Mouse (Mus musculus) neural tube, embryonic 15.5 days (tissue): Measurements from ENCODE around the gene Ptprf. TPM values are rescaled to one million over a fixed set of nuclear protein-coding genes. Genes with fewer than 3 reads are reported as not detected.

Experiments
- ATAC-seq: fragments of 200-750 bp; cut with Nextera tagmentation; 2 replicates; pipeline ENCODE4 v1.8.0; 2017; ENCODE audit warnings: mild to moderate bottlenecking, moderate TSS enrichment, moderate library complexity; ENCODE audit not compliant: low FRiP score
- H3K27ac ChIP-seq: fragments of 300-500 bp; sonication (generic); replicated peaks from 2 replicates; pipeline ENCODE4 v1.5.1; 2015; ENCODE audit warnings: mild to moderate bottlenecking, inconsistent platforms
- H3K27me3 ChIP-seq: fragments of 300-500 bp; sonication (generic); replicated peaks from 2 replicates; pipeline ENCODE4 v1.6.1; 2015; ENCODE audit warnings: inconsistent platforms
- H3K36me3 ChIP-seq: fragments of 300-500 bp; sonication (generic); 2 replicates; pipeline ENCODE4 v1.6.1; 2015; ENCODE audit warnings: inconsistent platforms
- H3K4me1 ChIP-seq: fragments of 300-500 bp; sonication (generic); 2 replicates; pipeline ENCODE4 v1.6.1; 2015; ENCODE audit warnings: inconsistent platforms
- H3K4me2 ChIP-seq: fragments of 300-500 bp; sonication (generic); 2 replicates; pipeline ENCODE4 v1.6.1; 2015; ENCODE audit warnings: inconsistent platforms, mild to moderate bottlenecking, moderate library complexity
- H3K4me3 ChIP-seq: fragments of 300-500 bp; sonication (generic); replicated peaks from 2 replicates; pipeline ENCODE4 v1.5.1; 2015; ENCODE audit warnings: mild to moderate bottlenecking, inconsistent platforms
- H3K9ac ChIP-seq: fragments of 300-500 bp; sonication (generic); replicated peaks from 2 replicates; pipeline ENCODE4 v1.6.1; 2015; ENCODE audit warnings: mild to moderate bottlenecking, inconsistent platforms
- H3K9me3 ChIP-seq: fragments of 300-500 bp; sonication (generic); replicated peaks from 2 replicates; pipeline ENCODE4 v1.6.1; 2016; ENCODE audit warnings: inconsistent platforms
- WGBS: fragments of 180-500 bp; shearing (Covaris S2); methylation state at CpG from one replicate; pipeline ENCODE4 v1.1.7; 2015; ENCODE audit warnings: mixed read lengths; 5-methylcytosine and 5-hydroxymethylcytosine counted together
- polyA plus RNA-seq: library from polyadenylated mRNA; unstranded; fragments of >200 nt; fragmentation: Nextera tagmentation; extraction: Ambion mirVana; gene quantifications from 2 replicates; pipeline ENCODE4 v1.2.1, GENCODE M21; 2015

Gene Ptprf
- polyA plus RNA-seq, 1 experiment from 2014 or later, result 62.9 TPM

DNA sequence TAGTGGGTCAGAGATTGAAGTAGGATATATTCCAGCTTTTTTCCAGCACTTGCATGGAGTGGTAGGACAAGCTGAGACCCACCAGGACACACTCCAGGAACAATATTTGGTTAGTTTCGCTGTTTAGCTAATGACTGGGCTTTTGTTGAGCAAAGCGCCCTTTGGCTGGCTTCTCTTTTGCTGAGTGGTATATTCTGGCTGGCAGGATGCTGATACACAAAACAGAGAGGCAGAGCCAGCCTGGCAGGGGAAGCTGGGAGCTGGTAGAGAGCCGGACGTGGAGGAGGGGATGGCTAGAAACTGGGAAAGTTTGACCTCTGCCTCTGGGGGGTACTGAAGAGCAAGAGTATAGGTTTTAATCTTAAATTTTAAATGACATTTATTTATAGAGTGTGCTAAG is 13.8 kb upstream of the Ptprf start:
- Histone ChIP-seq H3K27ac (no peak overlapping the region), H3K27me3 (no peaks in the 10 kb centered on the region), H3K4me1 (no peaks in the 10 kb centered on the region), H3K9me3 (no peaks in the 10 kb centered on the region), H3K4me3 (no peak overlapping the region), H3K9ac (no peak overlapping the region), H3K4me2 (no peak overlapping the region), H3K36me3 (no peaks in the 10 kb centered on the region)
- 54% methylated on average over 4 of the region's 4 CpGs for WGBS
- no peak for ATAC-seq

DNA sequence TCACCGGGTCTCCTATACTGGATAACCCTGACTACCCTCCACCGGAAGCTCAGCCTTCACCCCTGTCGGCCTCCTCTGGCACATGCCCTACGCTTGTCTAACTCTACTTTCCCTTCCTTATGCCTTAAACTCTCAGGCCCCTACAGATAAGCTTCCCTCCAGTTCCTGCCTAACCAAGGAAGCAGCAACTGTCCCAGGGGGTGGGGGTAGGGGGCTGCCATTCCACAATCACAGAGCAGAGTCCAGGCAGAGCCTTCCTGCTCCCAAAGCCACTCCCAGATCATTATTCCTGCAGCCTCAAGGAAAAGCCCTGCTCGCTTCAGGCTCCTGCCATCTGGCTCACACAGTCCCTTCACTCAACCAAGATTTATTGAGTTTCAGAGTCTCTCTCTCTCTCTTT is 6.6 kb upstream of the Ptprf start:
- Histone ChIP-seq H3K4me2 (no peak overlapping the region), H3K36me3 (no peaks in the 10 kb centered on the region), H3K9ac (no peak overlapping the region), H3K4me3 (no peak overlapping the region), H3K27ac (no peak overlapping the region), H3K9me3 (no peaks in the 10 kb centered on the region), H3K27me3 (no peaks in the 10 kb centered on the region), H3K4me1 (peaks cover 13% of the 10 kb centered on the region)
- WGBS, result 13% methylated on average over 5 of the region's 5 CpGs
- ATAC-seq, result no peak

DNA sequence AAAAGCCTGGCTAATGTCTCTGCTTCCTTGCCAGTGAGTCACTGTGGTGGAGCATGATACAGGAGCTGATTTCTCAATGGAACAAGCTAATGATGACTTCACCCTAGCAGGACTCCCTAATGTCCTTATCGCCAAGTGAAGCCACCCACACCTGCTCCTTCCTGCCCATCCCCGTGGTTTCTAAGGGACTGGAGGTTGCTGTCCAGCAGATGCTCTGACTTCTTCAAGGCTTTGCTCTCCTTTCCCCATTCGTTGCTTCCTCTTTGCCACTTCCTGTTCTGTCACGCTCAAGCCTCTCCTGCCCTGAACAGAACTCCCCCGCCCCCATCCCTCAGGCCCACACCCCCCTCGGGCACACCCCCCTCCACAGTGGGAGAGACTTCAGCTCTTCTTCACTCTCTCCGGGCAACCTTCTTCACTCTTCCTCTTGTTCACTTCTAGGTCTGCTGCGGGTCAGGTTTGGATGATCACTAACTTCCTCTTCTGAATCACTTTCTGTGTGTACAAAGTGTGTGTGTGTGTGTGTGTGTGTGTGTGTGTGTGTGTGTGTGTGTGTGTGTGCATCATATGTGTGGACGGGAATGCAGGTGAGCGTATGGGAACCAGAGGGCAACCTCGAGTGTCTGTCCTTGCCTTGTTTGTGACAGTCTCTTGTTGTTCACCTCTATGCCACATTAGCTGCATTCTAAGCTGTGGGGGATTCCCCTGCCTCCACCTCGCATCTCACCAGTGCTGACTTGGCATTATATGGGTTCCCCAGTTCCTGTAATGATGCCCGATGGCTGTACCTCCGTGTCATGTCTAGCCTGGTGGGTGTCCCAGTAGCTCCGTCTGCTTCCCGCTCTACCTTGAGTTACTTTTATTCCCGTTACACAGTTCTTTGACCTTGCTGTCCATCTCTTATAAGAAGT is 4.7 kb upstream of the Ptprf start:
- no peaks in the 10 kb centered on the region for H3K36me3 ChIP-seq
- no peak overlapping the region for H3K4me3 ChIP-seq
- WGBS, result 63% methylated on average over 17 of the region's 17 CpGs
- H3K9ac ChIP-seq, result no peak overlapping the region
- H3K27me3 ChIP-seq, result no peaks in the 10 kb centered on the region
- ATAC-seq, result no peak
- H3K4me1 ChIP-seq, result peaks cover 19% of the 10 kb centered on the region
- H3K4me2 ChIP-seq, result no peak overlapping the region
- no peaks in the 10 kb centered on the region for H3K9me3 ChIP-seq
- H3K27ac ChIP-seq, result no peak overlapping the region

DNA sequence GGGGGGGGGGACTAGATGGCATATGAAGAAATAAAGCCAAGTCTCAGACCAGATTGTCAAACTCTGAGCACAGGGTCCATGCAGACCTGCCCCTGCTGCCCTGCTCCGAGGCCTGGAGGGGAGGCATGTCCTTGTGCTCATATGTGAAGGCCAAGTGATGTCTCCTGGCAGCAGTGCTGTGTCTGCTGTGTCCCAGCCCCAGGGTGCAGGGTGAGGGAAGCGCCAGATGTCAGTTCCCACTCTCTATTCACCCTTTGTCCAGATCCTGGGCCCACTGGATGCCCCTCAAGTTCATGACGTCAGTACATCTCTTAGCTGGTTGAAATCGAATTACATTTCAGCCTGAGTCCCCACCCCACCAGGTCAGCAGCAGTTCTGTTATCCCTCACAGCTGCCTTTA is 3.6 kb upstream of the Ptprf start:
- peaks cover 24% of the 10 kb centered on the region for H3K4me1 ChIP-seq

DNA sequence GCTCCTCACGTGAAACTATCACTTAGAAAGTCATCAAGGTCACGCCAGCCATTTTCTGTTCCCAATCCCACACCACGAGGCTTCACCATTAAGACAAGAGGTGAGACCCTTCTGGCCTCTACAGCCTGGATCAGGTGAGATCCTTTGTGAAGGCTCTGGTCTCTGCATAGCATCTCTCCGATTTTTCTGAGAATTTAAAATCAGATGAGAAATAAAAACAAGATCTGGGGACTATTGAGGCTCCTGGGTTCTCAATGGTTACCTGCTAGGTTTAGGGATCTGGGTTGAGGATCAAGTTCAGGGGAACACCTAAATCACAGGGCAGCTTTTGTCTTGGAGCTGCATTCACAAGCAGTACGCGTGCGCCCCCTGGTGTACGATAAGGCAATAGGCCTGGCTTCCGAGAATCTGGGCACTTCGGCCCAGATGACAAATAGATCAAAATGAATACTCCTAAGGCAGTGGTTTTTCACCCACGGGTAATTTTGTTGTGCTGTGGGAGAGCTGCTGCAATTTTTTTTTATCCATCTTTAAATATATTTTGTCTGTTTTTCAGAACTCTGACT is 1.6 kb upstream of the Ptprf start:
- H3K27ac ChIP-seq, result no peak overlapping the region
- no peak overlapping the region for H3K4me2 ChIP-seq
- H3K36me3 ChIP-seq, result no peaks in the 10 kb centered on the region
- H3K4me3 ChIP-seq, result no peak overlapping the region
- no peaks in the 10 kb centered on the region for H3K27me3 ChIP-seq
- whole genome bisulfite sequencing, result 10% methylated on average over 11 of the region's 11 CpGs
- H3K9ac ChIP-seq, result no peak overlapping the region
- ATAC-seq, result no peak
- H3K9me3 ChIP-seq, result no peaks in the 10 kb centered on the region
- H3K4me1 ChIP-seq, result peaks cover 40% of the 10 kb centered on the region

More for the DNA sequence above, 3.6 kb upstream of the Ptprf start:
- Histone ChIP-seq H3K9me3 (no peaks in the 10 kb centered on the region), H3K27ac (no peak overlapping the region), H3K36me3 (no peaks in the 10 kb centered on the region), H3K4me2 (no peak overlapping the region), H3K4me3 (no peak overlapping the region), H3K27me3 (no peaks in the 10 kb centered on the region), H3K9ac (no peak overlapping the region)
- 54% methylated on average over 4 of the region's 4 CpGs for WGBS
- no peak for ATAC-seq

DNA sequence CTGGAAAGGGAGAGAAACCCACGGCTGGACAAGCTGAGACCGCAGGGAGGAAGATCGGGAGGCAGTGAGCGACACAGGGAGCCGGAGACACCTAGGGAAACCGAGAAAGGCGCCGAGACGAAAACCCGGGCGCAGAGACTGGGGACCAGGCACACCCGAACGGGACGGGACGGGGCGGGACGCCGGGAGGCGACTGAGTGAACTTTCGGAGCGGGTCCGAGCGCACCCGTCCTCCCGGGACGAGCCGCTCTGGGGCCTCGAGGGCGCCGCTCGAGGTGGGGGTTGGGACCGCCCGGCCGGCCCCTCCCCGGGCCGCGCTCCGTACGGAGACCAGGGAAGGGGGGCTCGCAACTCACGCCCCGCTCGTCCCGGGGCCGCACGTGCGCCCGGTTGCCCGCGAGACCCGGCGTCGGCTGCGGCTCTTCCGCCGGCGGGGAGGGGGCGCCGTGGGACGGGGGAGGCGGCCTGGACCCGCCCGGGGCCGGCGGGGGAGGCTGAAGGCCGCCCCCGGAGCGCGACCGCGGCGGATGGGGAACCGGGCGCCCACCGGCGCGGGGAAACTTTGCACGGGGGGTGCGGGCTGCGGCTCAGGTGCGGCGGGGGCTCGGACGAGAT is 682 bp downstream of the Ptprf start:
- Histone ChIP-seq H3K4me2 (peak overlapping the region; percentile 89), H3K36me3 (no peaks in the 10 kb centered on the region), H3K27me3 (no peaks in the 10 kb centered on the region), H3K9me3 (no peaks in the 10 kb centered on the region), H3K9ac (peak overlapping the region; percentile 79), H3K27ac (peak overlapping the region; percentile 87), H3K4me3 (peak overlapping the region; percentile 86), H3K4me1 (peaks cover 48% of the 10 kb centered on the region)
- ATAC-seq, result peak; percentile 45
- WGBS, result 0% methylated on average over 65 of the region's 84 CpGs

DNA sequence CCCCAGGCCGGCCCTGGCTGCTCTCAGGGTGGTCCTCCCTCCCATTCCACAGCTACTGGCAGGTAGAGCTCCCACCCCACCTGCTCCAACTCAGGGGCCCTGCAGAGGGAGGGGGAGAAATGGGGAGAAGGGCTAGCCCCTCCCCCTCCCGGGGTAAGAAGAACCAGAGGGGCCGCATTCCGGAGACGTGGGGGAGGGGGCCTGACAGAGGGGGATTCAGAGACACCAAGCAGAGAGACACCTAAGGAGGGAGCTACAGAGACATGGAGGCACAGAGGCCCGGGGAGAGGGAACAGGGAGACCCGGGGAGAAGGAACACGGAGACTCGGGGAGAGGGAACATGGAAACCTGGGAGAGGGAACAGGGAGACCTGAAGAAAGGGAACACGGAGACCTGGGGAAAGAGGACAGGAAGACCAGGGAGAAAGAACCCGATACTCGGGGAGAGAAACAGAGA is 1.2 kb downstream of the Ptprf start:
- ATAC-seq, result peak; percentile 10; the same call in 1 of the 2 replicates
- no peaks in the 10 kb centered on the region for H3K36me3 ChIP-seq
- no peaks in the 10 kb centered on the region for H3K27me3 ChIP-seq
- H3K9ac ChIP-seq, result peak overlapping the region; percentile 79
- H3K4me3 ChIP-seq, result peak overlapping the region; percentile 86
- under 1% methylated on average over 12 of the region's 12 CpGs for WGBS
- peak overlapping the region; percentile 89 for H3K4me2 ChIP-seq
- H3K4me1 ChIP-seq, result peaks cover 51% of the 10 kb centered on the region
- no peaks in the 10 kb centered on the region for H3K9me3 ChIP-seq
- peak overlapping the region; percentile 87 for H3K27ac ChIP-seq

DNA sequence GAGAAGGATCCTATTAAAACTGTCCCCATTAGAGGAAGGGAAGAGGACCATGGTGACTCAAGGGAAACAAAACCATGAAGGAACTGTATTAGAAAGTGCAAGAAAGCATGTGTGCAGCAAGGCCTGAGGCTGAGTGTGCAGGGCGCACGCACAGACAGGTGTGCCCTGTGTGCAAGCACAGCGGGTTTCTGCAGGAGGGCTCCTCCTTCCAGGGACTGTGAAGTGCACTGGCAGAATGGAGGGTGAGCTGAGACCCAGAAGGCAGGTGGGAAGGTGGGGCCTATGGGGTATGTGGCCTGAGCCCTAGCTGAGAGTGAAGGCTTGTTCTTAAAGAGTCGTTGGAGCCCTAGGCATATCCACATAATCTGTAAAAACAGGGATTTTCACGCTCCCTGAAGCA is 1.9 kb downstream of the Ptprf start:
- Histone ChIP-seq H3K4me3 (peak overlapping the region; percentile 86), H3K9me3 (no peaks in the 10 kb centered on the region), H3K9ac (peak overlapping the region; percentile 79), H3K4me1 (peaks cover 51% of the 10 kb centered on the region), H3K36me3 (peaks cover 1% of the 10 kb centered on the region; the same call in 1 of the 2 replicates), H3K4me2 (peak overlapping the region; percentile 89), H3K27me3 (no peaks in the 10 kb centered on the region), H3K27ac (peak overlapping the region; percentile 87)
- WGBS, result 55% methylated on average over 5 of the region's 5 CpGs
- ATAC-seq, result no peak

DNA sequence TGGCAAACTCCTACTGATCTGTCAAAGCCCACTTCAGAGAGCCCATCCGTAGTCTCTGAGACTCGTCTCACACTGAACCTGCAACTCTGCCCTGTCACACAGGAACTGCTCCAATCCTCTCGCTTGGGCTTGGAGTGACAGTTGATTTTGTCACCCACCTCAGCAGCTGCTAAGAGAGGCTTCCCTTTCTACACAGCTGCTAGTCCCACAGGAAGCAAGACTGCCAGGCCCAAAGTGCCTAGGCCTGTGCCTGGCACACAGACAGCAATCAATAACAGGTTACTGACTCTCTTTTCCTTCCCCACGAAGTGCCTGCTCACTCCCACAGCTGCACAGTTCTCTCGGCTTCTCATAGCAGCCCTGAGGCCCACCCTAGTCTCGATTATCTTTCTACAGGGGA is 2.7 kb downstream of the Ptprf start:
- Histone ChIP-seq H3K4me2 (peak overlapping the region; percentile 89), H3K27me3 (no peaks in the 10 kb centered on the region), H3K27ac (no peak overlapping the region), H3K4me3 (peak overlapping the region; percentile 86), H3K4me1 (peaks cover 51% of the 10 kb centered on the region), H3K9me3 (no peaks in the 10 kb centered on the region), H3K36me3 (peaks cover 8% of the 10 kb centered on the region), H3K9ac (no peak overlapping the region)
- WGBS, result 70% methylated on average over 6 of the region's 6 CpGs
- ATAC-seq, result no peak

DNA sequence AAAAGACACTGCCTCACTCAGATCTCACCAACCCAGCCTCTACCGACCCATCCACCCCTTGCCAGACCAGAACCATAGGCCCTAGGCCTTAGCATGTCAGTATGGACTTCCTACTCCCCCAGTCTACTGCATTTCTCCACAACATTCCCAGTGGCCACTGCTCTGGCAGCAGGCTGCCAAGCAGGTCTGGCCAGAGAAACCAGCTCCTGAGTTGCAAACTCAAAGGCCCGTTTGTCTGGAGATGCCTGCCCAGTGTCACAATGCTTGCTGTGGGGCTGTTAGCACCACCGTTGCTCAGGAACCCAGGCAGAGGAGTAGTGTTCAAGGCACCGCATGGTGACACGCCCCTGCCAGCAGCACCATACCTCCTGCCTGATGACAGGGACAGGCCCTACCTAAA is 5.0 kb downstream of the Ptprf start:
- Histone ChIP-seq H3K4me1 (peaks cover 55% of the 10 kb centered on the region), H3K36me3 (peaks cover 14% of the 10 kb centered on the region), H3K9me3 (no peaks in the 10 kb centered on the region), H3K4me3 (no peak overlapping the region), H3K9ac (no peak overlapping the region), H3K27ac (no peak overlapping the region), H3K4me2 (no peak overlapping the region), H3K27me3 (no peaks in the 10 kb centered on the region)
- ATAC-seq, result no peak
- 84% methylated on average over 5 of the region's 5 CpGs for WGBS

DNA sequence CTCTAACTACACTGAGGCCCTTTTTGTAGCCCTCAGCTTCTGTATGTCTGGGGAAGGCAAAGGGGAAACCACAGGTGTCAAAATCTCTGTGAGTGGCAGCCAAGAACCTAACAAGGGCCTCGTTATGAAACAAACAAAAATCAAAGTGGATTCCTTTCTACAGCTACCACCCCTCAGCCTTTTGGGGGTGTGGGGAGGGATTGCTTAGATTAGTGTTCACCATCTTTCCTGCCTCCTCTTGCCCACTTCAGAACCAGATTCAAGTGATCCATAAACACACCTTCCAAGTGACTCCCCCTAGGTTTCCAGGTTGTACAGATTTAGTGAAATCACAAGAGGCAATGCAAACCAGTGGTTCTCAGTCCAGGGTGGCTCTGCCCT is 9.0 kb downstream of the Ptprf start:
- no peaks in the 10 kb centered on the region for H3K27me3 ChIP-seq
- 78% methylated on average over 1 of the region's 1 CpGs for WGBS
- H3K4me1 ChIP-seq, result peaks cover 48% of the 10 kb centered on the region
- no peaks in the 10 kb centered on the region for H3K9me3 ChIP-seq
- H3K4me3 ChIP-seq, result no peak overlapping the region
- no peak overlapping the region for H3K27ac ChIP-seq
- no peak overlapping the region for H3K9ac ChIP-seq
- no peak overlapping the region for H3K4me2 ChIP-seq
- peaks cover 14% of the 10 kb centered on the region for H3K36me3 ChIP-seq
- no peak for ATAC-seq
